Comparison of ENCODE assay signal across 16 mouse cellular contexts in genomic region chr11:24095656-24096353, GRCm38 (mm10). TPM values are rescaled to one million over a fixed set of nuclear protein-coding genes. Genes with fewer than 3 reads are reported as not detected.
A peak's percentile ranks its signal among the peaks of the same experiment; 100 is the strongest.
DNase-seq lines count a peak whose midpoint lies in the region; ATAC-seq and TF ChIP-seq lines count a peak whose summit lies in the region.
"Had no signal": no experiment of that assay in that cellular context is flagged by ENCODE, and none has a peak within 500 bp of the region (broad histone marks: within the 10 kb centered on the region; RNA-seq: fewer than 3 reads in every experiment).

No protein-coding gene starts in this region.

- H3K27ac ChIP-seq in midbrain, embryonic 13.5 days = peak overlapping the region; percentile 82
- H3K27ac ChIP-seq in midbrain, embryonic 11.5 days (ENCODE audit: low read depth, low read length) = no peak overlapping the region
- peak overlapping the region; percentile 91 for H3K27ac ChIP-seq in forebrain, embryonic 12.5 days
- peak overlapping the region; percentile 49; the same call in 1 of the 2 replicates for H3K27ac ChIP-seq in hindbrain, postnatal 0 days
- H3K27ac ChIP-seq in neural tube, embryonic 15.5 days (replicated peaks) = 0 out of 2 replicates have a peak overlapping the region, but pooled peaks have one; percentile 67
- H3K27ac ChIP-seq: heart, embryonic 10.5 days had no signal

- DNase-seq in midbrain, embryonic 11.5 days (ENCODE audit: low spot score, missing footprints) = no peak
- DNase-seq in hindbrain, postnatal 0 days (ENCODE audit: low spot score) = no peak
- DNase-seq in right cerebral cortex, adult 2 months (ENCODE audit: low spot score in 2 of 2) = no peak
- no peak for DNase-seq in frontal cortex, postnatal 36 days (ENCODE audit: low spot score in 2 of 2)
- DNase-seq: cerebellum, adult 18-20 months; heart, postnatal 4 days; kidney, postnatal 14 days; lung, adult 18-20 months; spleen, adult 18-20 months; thymus, adult 2 months had no signal

- TF ChIP-seq CTCF in hindbrain, postnatal 0 days (IDR thresholded peaks at IDR 0.05; ENCODE audit: low read depth) = no peak

- H3K36me3 ChIP-seq in midbrain, embryonic 13.5 days = 0 out of 2 replicates have a peak, but pooled peaks cover 5% of the 10 kb centered on the region
- H3K36me3 ChIP-seq in midbrain, embryonic 11.5 days (ENCODE audit: control insufficient read depth, insufficient read depth, low read length) = no peaks in the 10 kb centered on the region
- H3K36me3 ChIP-seq in forebrain, embryonic 12.5 days (replicated peaks) = peaks cover 6% of the 10 kb centered on the region; the same call in 1 of the 2 replicates
- no peaks in the 10 kb centered on the region for H3K36me3 ChIP-seq in hindbrain, postnatal 0 days (ENCODE audit: insufficient read depth, low read length)
- no peaks in the 10 kb centered on the region for H3K36me3 ChIP-seq in neural tube, embryonic 15.5 days
- H3K36me3 ChIP-seq: heart, embryonic 10.5 days had no signal

- H3K4me3 ChIP-seq in midbrain, embryonic 13.5 days (replicated peaks) = no peak overlapping the region
- no peak overlapping the region for H3K4me3 ChIP-seq in midbrain, embryonic 11.5 days (ENCODE audit: low read depth, low read length)
- H3K4me3 ChIP-seq in forebrain, embryonic 12.5 days (replicated peaks) = no peak overlapping the region
- no peak overlapping the region for H3K4me3 ChIP-seq in hindbrain, postnatal 0 days (ENCODE audit: low read length)
- no peak overlapping the region for H3K4me3 ChIP-seq in neural tube, embryonic 15.5 days (replicated peaks)
- H3K4me3 ChIP-seq: heart, embryonic 10.5 days; megakaryocyte, embryonic 14.5 days had no signal

- H3K9me3 ChIP-seq in midbrain, embryonic 13.5 days = no peaks in the 10 kb centered on the region
- no peaks in the 10 kb centered on the region for H3K9me3 ChIP-seq in midbrain, embryonic 11.5 days (ENCODE audit: control insufficient read depth, low read length)
- H3K9me3 ChIP-seq in forebrain, embryonic 12.5 days = no peaks in the 10 kb centered on the region
- no peaks in the 10 kb centered on the region for H3K9me3 ChIP-seq in hindbrain, postnatal 0 days (ENCODE audit: low read length)
- H3K9me3 ChIP-seq in neural tube, embryonic 15.5 days (replicated peaks) = no peaks in the 10 kb centered on the region
- H3K9me3 ChIP-seq: heart, embryonic 10.5 days; megakaryocyte, embryonic 14.5 days had no signal

- no peaks in the 10 kb centered on the region for H3K27me3 ChIP-seq in midbrain, embryonic 13.5 days
- no peaks in the 10 kb centered on the region for H3K27me3 ChIP-seq in midbrain, embryonic 11.5 days (ENCODE audit: control insufficient read depth, insufficient read depth, low read length)
- no peaks in the 10 kb centered on the region for H3K27me3 ChIP-seq in forebrain, embryonic 12.5 days
- H3K27me3 ChIP-seq in hindbrain, postnatal 0 days (ENCODE audit: insufficient read depth, low read length) = no peaks in the 10 kb centered on the region
- no peaks in the 10 kb centered on the region for H3K27me3 ChIP-seq in neural tube, embryonic 15.5 days (replicated peaks)
- H3K27me3 ChIP-seq: megakaryocyte, embryonic 14.5 days had no signal

- peaks cover 94% of the 10 kb centered on the region for H3K4me1 ChIP-seq in midbrain, embryonic 13.5 days (replicated peaks)
- H3K4me1 ChIP-seq in midbrain, embryonic 11.5 days (ENCODE audit: control insufficient read depth, insufficient read depth, low read length) = peaks cover 35% of the 10 kb centered on the region
- H3K4me1 ChIP-seq in forebrain, embryonic 12.5 days = peaks cover 90% of the 10 kb centered on the region
- peaks cover 6% of the 10 kb centered on the region for H3K4me1 ChIP-seq in hindbrain, postnatal 0 days (ENCODE audit: insufficient read depth, low read length)
- peaks cover 73% of the 10 kb centered on the region for H3K4me1 ChIP-seq in neural tube, embryonic 15.5 days

- 66% methylated on average over 7 of the region's 7 CpGs for WGBS in midbrain, embryonic 13.5 days
- 82% methylated on average over 7 of the region's 7 CpGs for WGBS in midbrain, embryonic 11.5 days
- WGBS in forebrain, embryonic 12.5 days = 34% methylated on average over 7 of the region's 7 CpGs
- WGBS in hindbrain, postnatal 0 days = 60% methylated on average over 7 of the region's 7 CpGs
- WGBS in neural tube, embryonic 15.5 days = 34% methylated on average over 7 of the region's 7 CpGs

- ATAC-seq in midbrain, embryonic 13.5 days = no peak
- no peak for ATAC-seq in midbrain, embryonic 11.5 days (ENCODE audit: low FRiP score)
- ATAC-seq in forebrain, embryonic 12.5 days (ENCODE audit: low FRiP score) = peak; percentile 72; the same call in 1 of the 2 replicates
- no peak for ATAC-seq in hindbrain, postnatal 0 days
- no peak for ATAC-seq in neural tube, embryonic 15.5 days (ENCODE audit: low FRiP score)

- 0 out of 2 replicates have a peak overlapping the region, but pooled peaks have one; percentile 25 for H3K9ac ChIP-seq in midbrain, embryonic 13.5 days (replicated peaks)
- no peak overlapping the region for H3K9ac ChIP-seq in midbrain, embryonic 11.5 days (ENCODE audit: low read length)
- peak overlapping the region; percentile 12; the same call in 1 of the 2 replicates for H3K9ac ChIP-seq in forebrain, embryonic 12.5 days
- no peak overlapping the region; the same call in 1 of the 2 replicates for H3K9ac ChIP-seq in hindbrain, postnatal 0 days (replicated peaks; ENCODE audit: low read length)
- no peak overlapping the region for H3K9ac ChIP-seq in neural tube, embryonic 15.5 days (replicated peaks)

- H3K4me2 ChIP-seq in midbrain, embryonic 13.5 days (replicated peaks) = peak overlapping the region; percentile 38; the same call in 1 of the 2 replicates
- H3K4me2 ChIP-seq in midbrain, embryonic 11.5 days = no peak overlapping the region
- peak overlapping the region; percentile 46 for H3K4me2 ChIP-seq in forebrain, embryonic 12.5 days
- H3K4me2 ChIP-seq in hindbrain, postnatal 0 days (ENCODE audit: low read depth, low read length) = peak overlapping the region; percentile 25
- H3K4me2 ChIP-seq in neural tube, embryonic 15.5 days = peak overlapping the region; percentile 51

RNA-seq across cellular contexts. Expression of gene Bcl11a, which starts 17.9 kb away (rescaled TPM):
- polyA plus RNA-seq in midbrain, embryonic 13.5 days (2015; fragmentation: Nextera tagmentation; extraction: Ambion mirVana) = 97.6 and 102 TPM in 2 replicates
- 42.5 and 44.1 TPM in 2 replicates for polyA plus RNA-seq in midbrain, embryonic 11.5 days (2014; fragmentation: Nextera tagmentation; extraction: Ambion mirVana)
- 129 and 130 TPM in 2 replicates for polyA plus RNA-seq in forebrain, embryonic 12.5 days (2016; fragmentation: Nextera tagmentation; extraction: Ambion mirVana)
- total RNA-seq in hindbrain, postnatal 0 days (2014; rRNA removed) = 32.2 and 32.3 TPM in 2 replicates
- polyA plus RNA-seq in hindbrain, postnatal 0 days (2015; fragmentation: Nextera tagmentation; extraction: Ambion mirVana) = 69.8 and 73.5 TPM in 2 replicates
- 85.1 and 102 TPM in 2 replicates for polyA plus RNA-seq in neural tube, embryonic 15.5 days (2015; fragmentation: Nextera tagmentation; extraction: Ambion mirVana)

RNA-seq across cellular contexts. Expression of gene A830031A19Rik, which starts 21.0 kb away (rescaled TPM):
- polyA plus RNA-seq in midbrain, embryonic 13.5 days (2015; fragmentation: Nextera tagmentation; extraction: Ambion mirVana) = not detected in 2 replicates
- not detected in 2 replicates for polyA plus RNA-seq in midbrain, embryonic 11.5 days (2014; fragmentation: Nextera tagmentation; extraction: Ambion mirVana)
- not detected in 2 replicates for polyA plus RNA-seq in forebrain, embryonic 12.5 days (2016; fragmentation: Nextera tagmentation; extraction: Ambion mirVana)
- total RNA-seq in hindbrain, postnatal 0 days (2014; rRNA removed) = not detected in 2 replicates
- polyA plus RNA-seq in hindbrain, postnatal 0 days (2015; fragmentation: Nextera tagmentation; extraction: Ambion mirVana) = not detected in 2 replicates
- not detected in 2 replicates for polyA plus RNA-seq in neural tube, embryonic 15.5 days (2015; fragmentation: Nextera tagmentation; extraction: Ambion mirVana)
- total RNA-seq: adrenal gland, postnatal 4 days; heart, postnatal 4 days had no signal
- polyA plus RNA-seq: heart, embryonic 10.5 days; thymus, adult 2 months had no signal

Comparison
In these comparisons a context has a peak if more than half of its experiments do, and no peak if none do; other contexts are left out.
1. H3K9ac ChIP-seq: peak in midbrain, embryonic 13.5 days (single experiment) and forebrain, embryonic 12.5 days (single experiment); none in midbrain, embryonic 11.5 days (single experiment), hindbrain, postnatal 0 days (single experiment) and neural tube, embryonic 15.5 days (single experiment).